Mouse (Mus musculus) megakaryocyte, embryonic 14.5 days (primary cell): ENCODE results near the gene Igsf9b.

ENCODE experiments used
- FLI1 ChIP-seq: IDR thresholded peaks from 2 replicates; pipeline ENCODE4 v1.6.1; 2012; ENCODE audit warnings: low read length, inconsistent platforms, mixed read lengths
- GATA1 ChIP-seq: IDR thresholded peaks from 3 replicates; pipeline ENCODE4 v1.6.1; 2012; ENCODE audit warnings: mixed read lengths, low read length, inconsistent platforms, borderline replicate concordance

- TF ChIP-seq GATA1 = no peak
- TF ChIP-seq FLI1 = no peak
Measured at GRCm38 (mm10) chr9:27301486-27301885, 2.5 kb downstream of the Igsf9b start.
